Mouse (Mus musculus) myocyte (in vitro differentiated cells): ENCODE measurements around the gene Angptl2. TPM values are rescaled to one million over a fixed set of nuclear protein-coding genes. Genes with fewer than 3 reads are reported as not detected.

ENCODE experiments used
- H3K27me3 ChIP-seq: one replicate; pipeline ENCODE4 v1.6.1; 2011; ENCODE audit not compliant: control insufficient read depth, insufficient read depth, insufficient read length
- H3K36me3 ChIP-seq: one replicate; pipeline ENCODE4 v1.6.1; 2011; ENCODE audit not compliant: control insufficient read depth, insufficient read depth
- H3K4me2 ChIP-seq: one replicate; pipeline ENCODE4 v1.6.1; 2011; ENCODE audit warnings: low read depth, control low read depth
- H3K4me3 ChIP-seq: one replicate; pipeline ENCODE4 v1.5.1; 2011; ENCODE audit warnings: mild to moderate bottlenecking, control low read depth, moderate library complexity
- H3K79me2 ChIP-seq: one replicate; pipeline ENCODE4 v1.6.1; 2011; ENCODE audit not compliant: control insufficient read depth, insufficient read depth
- H3ac ChIP-seq: one replicate; pipeline ENCODE4 v1.6.1; 2011; ENCODE audit not compliant: control insufficient read depth, insufficient read length
- CEBPB ChIP-seq: IDR thresholded peaks from 2 replicates; pipeline ENCODE4 v1.6.1; 2011; ENCODE audit warnings: mild to moderate bottlenecking, moderate library complexity; ENCODE audit not compliant: poor library complexity, insufficient read depth, severe bottlenecking
- E2F4 ChIP-seq: IDR thresholded peaks from one replicate; pipeline ENCODE4 v1.6.1; 2011; ENCODE audit warnings: mild to moderate bottlenecking, control low read depth, moderate library complexity; ENCODE audit not compliant: insufficient read depth
- MAX ChIP-seq: IDR thresholded peaks from one replicate; pipeline ENCODE4 v1.6.1; 2011; ENCODE audit warnings: low read depth, mild to moderate bottlenecking, control low read depth
- MYOD1 ChIP-seq, 3 experiments: IDR thresholded peaks; one replicate each; pipeline ENCODE4 v1.6.1; 2011; ENCODE audit warnings: control low read depth in 2 of 3, low read depth in 2 of 3, mild to moderate bottlenecking in 2 of 3, moderate library complexity in 1 of 3; ENCODE audit not compliant: insufficient read length in 2 of 3, control insufficient read depth in 1 of 3
- MYOG ChIP-seq, 3 experiments: IDR thresholded peaks; one replicate each; pipeline ENCODE4 v1.6.1; 2011; ENCODE audit warnings: control low read depth in 2 of 3, low read depth in 2 of 3, mild to moderate bottlenecking in 2 of 3; ENCODE audit not compliant: insufficient read length in 2 of 3, control insufficient read depth in 1 of 3, insufficient read depth in 1 of 3
- POLR2A ChIP-seq: IDR thresholded peaks from one replicate; pipeline ENCODE4 v1.6.1; 2011; ENCODE audit warnings: low read depth, mild to moderate bottlenecking, control low read depth, moderate library complexity; ENCODE audit not compliant: insufficient read length
- POLR2AphosphoS2 ChIP-seq: IDR thresholded peaks from one replicate; pipeline ENCODE4 v1.6.1; 2011; ENCODE audit warnings: low read depth, control low read depth; ENCODE audit not compliant: insufficient read length
- REST ChIP-seq: IDR thresholded peaks from one replicate; pipeline ENCODE4 v1.6.1; 2011; ENCODE audit warnings: mild to moderate bottlenecking, control low read depth, moderate library complexity; ENCODE audit not compliant: insufficient read depth, insufficient read length
- SRF ChIP-seq: IDR thresholded peaks from one replicate; pipeline ENCODE4 v1.6.1; 2011; ENCODE audit warnings: low read depth; ENCODE audit not compliant: control insufficient read depth, insufficient read length
- TCF12 ChIP-seq: IDR thresholded peaks from one replicate; pipeline ENCODE4 v1.6.1; 2011; ENCODE audit warnings: mild to moderate bottlenecking, control low read depth; ENCODE audit not compliant: poor library complexity, insufficient read depth, severe bottlenecking
- TCF3 ChIP-seq: IDR thresholded peaks from one replicate; pipeline ENCODE4 v1.6.1; 2011; ENCODE audit warnings: low read depth, control low read depth; ENCODE audit not compliant: insufficient read length
- USF1 ChIP-seq: IDR thresholded peaks from one replicate; pipeline ENCODE4 v1.6.1; 2011; ENCODE audit warnings: low read depth, mild to moderate bottlenecking, control low read depth, moderate library complexity
- polyA plus RNA-seq: library from polyadenylated mRNA; unstranded; fragments of >200 nt; fragmentation: generic; extraction: Trizol; gene quantifications from one replicate; pipeline ENCODE4 v1.2.1, GENCODE M21; 2012; ENCODE audit warnings: missing spikeins

Gene Angptl2
- polyA plus RNA-seq, 1 experiment, result 130 TPM

GRCm38 (mm10) chr2:33177443-33178242 lies 38.2 kb upstream of the Angptl2 start:
- Histone ChIP-seq H3ac (no peak overlapping the region), H3K27me3 (no peaks in the 10 kb centered on the region), H3K4me3 (no peak overlapping the region), H3K36me3 (no peaks in the 10 kb centered on the region), H3K79me2 (no peaks in the 10 kb centered on the region), H3K4me2 (peak overlapping the region; percentile 39)
- TF ChIP-seq MYOD1 (IDR thresholded peaks at IDR 0.05; ENCODE audit: control insufficient read depth in 1 of 3, insufficient read length in 2 of 3, low read depth in 2 of 3), result no peak
- TF ChIP-seq USF1, result no peak
- no peak for TF ChIP-seq POLR2AphosphoS2
- TF ChIP-seq SRF, result no peak
- TF ChIP-seq REST, result no peak

- Histone ChIP-seq H3ac (no peak overlapping the region), H3K4me3 (no peak overlapping the region), H3K4me2 (no peak overlapping the region)
Observed at GRCm38 (mm10) chr2:33178243-33178932, 37.5 kb upstream of the Angptl2 start.

GRCm38 (mm10) chr2:33179171-33179929 lies 36.5 kb upstream of the Angptl2 start:
- no peak overlapping the region for H3K4me2 ChIP-seq
- H3K79me2 ChIP-seq, result no peaks in the 10 kb centered on the region
- H3ac ChIP-seq, result no peak overlapping the region
- TF ChIP-seq TCF12, result no peak
- TF ChIP-seq POLR2AphosphoS2, result no peak
- no peak for TF ChIP-seq POLR2A
- TF ChIP-seq SRF, result no peak
- no peak for TF ChIP-seq USF1
- TF ChIP-seq MAX, result no peak
- H3K27me3 ChIP-seq, result no peaks in the 10 kb centered on the region
- H3K36me3 ChIP-seq, result no peaks in the 10 kb centered on the region
- H3K4me3 ChIP-seq, result no peak overlapping the region

More at GRCm38 (mm10) chr2:33178243-33178932, 37.5 kb upstream of the Angptl2 start:
- peak in 1 of 3 experiments; percentile 16 for TF ChIP-seq MYOG (IDR thresholded peaks at IDR 0.05; ENCODE audit: control insufficient read depth in 1 of 3, insufficient read depth in 1 of 3, insufficient read length in 2 of 3, low read depth in 2 of 3)
- TF ChIP-seq SRF, result no peak
- peak in 1 of 3 experiments; percentile 27 for TF ChIP-seq MYOD1 (IDR thresholded peaks at IDR 0.05; ENCODE audit: control insufficient read depth in 1 of 3, insufficient read length in 2 of 3, low read depth in 2 of 3)
- H3K27me3 ChIP-seq, result no peaks in the 10 kb centered on the region
- no peaks in the 10 kb centered on the region for H3K36me3 ChIP-seq
- no peaks in the 10 kb centered on the region for H3K79me2 ChIP-seq

GRCm38 (mm10) chr2:33179930-33180630 lies 35.8 kb upstream of the Angptl2 start:
- no peak for TF ChIP-seq POLR2A
- no peak for TF ChIP-seq E2F4
- no peak for TF ChIP-seq USF1
- TF ChIP-seq MYOD1 (IDR thresholded peaks at IDR 0.05; ENCODE audit: control insufficient read depth in 1 of 3, insufficient read length in 2 of 3, low read depth in 2 of 3), result no peak
- H3K4me2 ChIP-seq, result no peak overlapping the region
- H3ac ChIP-seq, result no peak overlapping the region
- no peak overlapping the region for H3K4me3 ChIP-seq
- H3K79me2 ChIP-seq, result no peaks in the 10 kb centered on the region
- no peaks in the 10 kb centered on the region for H3K36me3 ChIP-seq
- H3K27me3 ChIP-seq, result no peaks in the 10 kb centered on the region

- Histone ChIP-seq H3K4me2 (peak overlapping the region; percentile 10), H3K4me3 (no peak overlapping the region), H3ac (no peak overlapping the region), H3K36me3 (no peaks in the 10 kb centered on the region), H3K79me2 (no peaks in the 10 kb centered on the region), H3K27me3 (no peaks in the 10 kb centered on the region)
- TF ChIP-seq CEBPB (no peak), POLR2AphosphoS2 (no peak), MAX (no peak), E2F4 (no peak), TCF12 (no peak), SRF (no peak), USF1 (no peak), TCF3 (no peak), MYOG (IDR thresholded peaks at IDR 0.05; ENCODE audit: control insufficient read depth in 1 of 3, insufficient read depth in 1 of 3, insufficient read length in 2 of 3, low read depth in 2 of 3) (no peak), MYOD1 (IDR thresholded peaks at IDR 0.05; ENCODE audit: control insufficient read depth in 1 of 3, insufficient read length in 2 of 3, low read depth in 2 of 3) (no peak), REST (no peak), POLR2A (no peak)
Observed at GRCm38 (mm10) chr2:33183321-33183720, 32.5 kb upstream of the Angptl2 start.
